Mouse (Mus musculus): ENCODE measurements around the gene D930048N14Rik. TPM values are rescaled to one million over a fixed set of nuclear protein-coding genes. Genes with fewer than 3 reads are reported as not detected.

Gene D930048N14Rik
- polyA plus RNA-seq, 2 experiments from 2014 or later, result 0.62 TPM; not detected in 1

DNA sequence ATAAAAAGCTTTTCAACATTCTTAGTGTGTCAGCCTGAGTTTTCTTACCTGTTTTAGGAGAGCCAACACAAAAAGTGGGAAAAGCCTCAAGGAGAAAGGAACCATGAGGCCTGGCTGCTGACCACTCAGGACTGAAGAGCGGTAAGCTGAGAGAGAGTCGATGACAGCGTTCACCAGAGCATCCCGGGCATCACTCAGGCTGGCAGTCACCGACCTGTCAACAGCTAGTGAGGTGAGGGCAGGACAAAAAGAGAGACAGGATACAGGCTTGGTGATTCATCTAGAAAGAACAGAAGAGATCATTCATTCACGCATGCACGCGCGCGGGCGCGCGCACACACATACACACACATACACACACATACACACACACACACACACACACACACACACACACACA is 56.3 kb downstream of the D930048N14Rik start:
- no peak for ATAC-seq

Other genes with a start within 250 kb of the D930048N14Rik start
- 10 to 100 TPM; 27.4 to 30.3 TPM for gene Phykpl, start 66.2 kb upstream of the D930048N14Rik start, polyA plus RNA-seq (2017; shearing (Covaris generic))
- gene Hnrnpab, start 44.1 kb upstream of the D930048N14Rik start, polyA plus RNA-seq (2017; shearing (Covaris generic)), result 10 to 100 TPM; 21.2 to 36.2 TPM
- 100 to 1,000 TPM in 1 of 2 experiments, 10 to 100 TPM in 1; 87.8 to 116 TPM for gene Nhp2, start 31.2 kb upstream of the D930048N14Rik start, polyA plus RNA-seq (2017; shearing (Covaris generic))
- 10 to 100 TPM; 46.6 to 54.0 TPM for gene Rmnd5b, start 15.1 kb upstream of the D930048N14Rik start, polyA plus RNA-seq (2017; shearing (Covaris generic))
- 1 to 10 TPM; 1.2 to 2.5 TPM for gene N4bp3, start 112 bp upstream of the D930048N14Rik start, polyA plus RNA-seq (2017; shearing (Covaris generic))
- gene 0610009B22Rik, start 37.9 kb downstream of the D930048N14Rik start, polyA plus RNA-seq (2017; shearing (Covaris generic)), result 10 to 100 TPM; 19.9 to 20.3 TPM
- 10 to 100 TPM; 18.2 to 27.0 TPM for gene Sec24a, start 112.7 kb downstream of the D930048N14Rik start, polyA plus RNA-seq (2017; shearing (Covaris generic))
- gene Sar1b, start 112.7 kb downstream of the D930048N14Rik start, polyA plus RNA-seq (2017; shearing (Covaris generic)), result 100 to 1,000 TPM; 128 to 129 TPM
- gene Jade2, start 206.7 kb downstream of the D930048N14Rik start, polyA plus RNA-seq (2017; shearing (Covaris generic)), result 10 to 100 TPM; 19.9 to 27.8 TPM

Measured in CD4-positive, CD25-positive, alpha-beta regulatory T cell, adult 4 months (primary cell).